Mouse (Mus musculus): Measurements from ENCODE around the gene Sh3bgrl3.
"Not testable (repeated sequence)": the region's sequence is repeated elsewhere in the genome, so short reads cannot be mapped to it uniquely, and the experiment has no call there.

Gene Sh3bgrl3

DNA sequence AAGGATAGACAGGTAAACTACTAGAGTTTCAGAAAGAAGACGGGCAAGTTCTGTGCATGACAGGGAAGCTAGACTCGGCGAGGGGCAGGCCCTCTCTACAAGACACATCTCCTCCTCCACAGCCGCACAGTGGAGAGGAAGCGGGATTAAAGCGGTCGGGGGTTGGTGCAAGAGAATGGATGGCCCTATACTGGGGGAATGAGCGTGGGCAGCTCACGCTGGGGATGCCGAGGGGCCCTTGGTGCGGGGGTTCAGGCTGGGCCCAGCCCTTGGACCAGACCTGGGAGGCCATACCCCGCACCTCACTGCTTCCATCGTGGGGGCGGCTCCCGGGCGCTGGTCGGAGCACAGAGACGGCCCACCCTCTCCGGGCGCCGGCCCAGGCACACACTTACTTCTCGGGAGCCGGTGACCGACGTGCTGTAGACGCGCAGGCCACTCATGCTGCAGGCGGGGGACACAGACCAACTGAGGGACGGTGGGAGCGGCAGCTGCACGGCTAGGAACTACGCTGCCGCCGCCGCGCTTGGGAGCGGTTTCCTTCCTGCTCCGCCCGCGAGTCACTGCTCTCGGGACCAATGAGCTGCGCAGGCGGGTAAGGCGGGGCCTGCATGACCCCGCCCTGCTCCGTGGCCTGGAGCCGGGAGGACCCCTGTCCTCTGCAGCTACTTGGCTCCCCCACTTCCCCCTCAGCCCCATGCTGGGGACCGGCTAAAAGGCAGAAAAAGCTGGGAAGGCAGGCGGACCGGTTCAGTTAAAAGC lies at the start of gene Sh3bgrl3:
Gene Sh3bgrl3, minus strand, starts transcription at position 569 of the 762 bp plus-strand sequence.
- peak; percentile 85 for DNase-seq (ENCODE audit: low read depth, low spot score)

- DNase-seq (ENCODE audit: low read depth, low spot score): peak; percentile 45
Measured at GRCm38 (mm10) chr4:134172391-134172790, 43.8 kb upstream of the Sh3bgrl3 start.

DNA sequence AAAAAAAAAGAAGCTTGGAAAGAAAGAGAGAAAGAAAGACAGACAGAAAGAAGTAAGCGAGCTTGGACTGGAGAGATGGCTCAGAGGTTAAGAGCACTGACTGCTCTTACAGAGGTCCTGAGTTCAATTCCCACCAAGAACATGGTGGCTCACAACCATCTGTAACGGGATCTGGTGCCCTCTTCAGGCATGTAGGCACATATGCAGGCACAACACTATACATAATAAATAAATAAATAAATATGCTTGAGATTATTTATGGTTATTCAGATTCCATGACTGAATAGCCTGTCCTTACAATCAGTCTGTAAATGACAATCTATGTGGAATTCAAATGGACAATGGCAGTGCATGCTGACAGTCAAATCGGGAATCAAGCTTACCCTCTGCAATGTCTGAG lies 38.3 kb upstream of the Sh3bgrl3 start:
- DNase-seq (ENCODE audit: low read depth, low spot score): no peak

DNA sequence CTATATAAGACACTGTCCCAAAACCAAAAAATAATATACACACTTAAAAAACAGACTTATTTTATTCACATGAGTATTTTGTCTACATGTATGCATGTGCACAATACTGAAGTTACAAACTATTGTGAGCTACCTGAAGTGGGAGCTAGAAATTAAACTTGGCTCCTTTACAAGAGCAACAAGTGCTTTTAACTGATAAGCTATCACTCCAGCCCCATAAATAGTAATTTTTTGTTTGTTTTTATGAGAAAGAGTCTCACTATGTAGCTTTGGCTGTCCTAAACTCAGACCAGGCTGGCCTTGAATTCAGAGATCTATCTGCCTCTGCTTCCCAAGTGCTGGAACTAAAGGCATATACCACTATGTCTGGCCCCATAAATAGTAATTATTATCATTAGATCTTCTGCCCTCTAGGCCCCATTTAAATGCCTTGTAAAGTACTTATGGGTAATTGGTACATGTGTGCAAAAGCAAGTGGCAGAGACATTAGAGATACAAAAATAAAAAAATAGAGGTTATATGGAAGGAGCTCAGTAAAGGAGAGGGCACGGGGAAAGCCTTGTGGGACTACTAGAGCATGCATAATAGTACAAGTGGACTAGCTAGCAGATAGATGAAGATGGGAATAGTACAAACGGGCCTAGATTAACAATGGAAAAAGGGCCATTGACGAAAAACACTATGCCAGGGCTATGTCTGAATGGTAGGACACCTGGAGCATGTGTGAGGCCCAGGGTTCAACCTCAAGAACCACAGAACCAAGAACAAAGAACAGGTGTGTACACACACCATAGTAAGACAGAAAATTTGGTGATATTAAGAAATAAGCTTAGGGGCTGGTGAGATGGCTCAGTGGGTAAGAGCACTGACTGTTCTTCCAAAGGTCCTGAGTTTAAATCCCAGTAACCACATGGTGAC lies 37.2 kb upstream of the Sh3bgrl3 start:
- DNase-seq (ENCODE audit: low read depth, low spot score): no peak

- DNase-seq (ENCODE audit: low read depth, low spot score): no peak
Measured at GRCm38 (mm10) chr4:134165024-134165423, 36.4 kb upstream of the Sh3bgrl3 start.

DNA sequence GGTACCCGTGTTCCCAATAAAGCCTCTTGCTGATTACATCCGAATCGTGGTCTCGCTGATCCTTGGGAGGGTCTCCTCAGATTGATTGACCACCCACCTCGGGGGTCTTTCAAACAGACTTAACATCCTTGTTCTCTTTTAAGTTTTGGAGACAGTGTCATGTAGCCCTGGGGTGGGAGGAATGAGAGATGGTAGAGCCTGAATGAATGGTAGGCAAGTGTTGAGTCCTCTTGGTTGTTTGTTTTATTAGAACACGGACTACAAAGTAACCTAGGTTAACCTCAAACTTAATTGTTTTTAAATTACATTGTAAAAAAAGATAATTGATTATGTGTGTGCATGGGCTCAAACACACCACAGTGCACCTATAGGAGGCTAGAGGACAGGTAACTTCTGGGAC lies 36.0 kb upstream of the Sh3bgrl3 start:
- no peak for DNase-seq (ENCODE audit: low read depth, low spot score)

GRCm38 (mm10) chr4:134160071-134160470 lies 31.5 kb upstream of the Sh3bgrl3 start:
- DNase-seq (ENCODE audit: low read depth, low spot score): peak; percentile 12

- DNase-seq (ENCODE audit: low read depth, low spot score): no peak
Measured at GRCm38 (mm10) chr4:134158774-134159173, 30.2 kb upstream of the Sh3bgrl3 start.

- no peak for DNase-seq (ENCODE audit: low read depth, low spot score)
Measured at GRCm38 (mm10) chr4:134157558-134157957, 29.0 kb upstream of the Sh3bgrl3 start.

- peak; percentile 52 for DNase-seq (ENCODE audit: low read depth, low spot score)
Measured at GRCm38 (mm10) chr4:134156744-134157143, 28.2 kb upstream of the Sh3bgrl3 start.

- no peak for DNase-seq (ENCODE audit: low read depth, low spot score)
Measured at GRCm38 (mm10) chr4:134155961-134156465, 27.4 kb upstream of the Sh3bgrl3 start.

DNA sequence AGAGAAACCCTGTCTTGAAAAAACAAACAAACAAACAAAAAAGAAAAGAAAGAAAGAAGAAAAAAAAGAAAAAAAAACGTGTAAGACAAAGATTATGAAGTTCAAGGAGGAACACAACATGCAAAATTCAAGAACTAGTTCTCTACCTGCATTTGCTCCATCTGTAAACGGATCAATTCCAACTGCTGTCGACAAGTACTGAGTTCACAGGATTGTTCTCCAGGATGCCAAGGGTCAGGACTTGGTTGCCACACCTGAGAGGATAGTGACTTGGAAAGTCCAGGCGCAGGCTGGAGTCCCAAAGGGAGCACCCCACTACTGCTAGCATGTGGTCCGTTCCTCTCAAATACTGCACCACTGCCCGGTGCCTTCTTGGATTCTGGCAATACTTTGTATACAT lies 26.9 kb upstream of the Sh3bgrl3 start:
- DNase-seq (ENCODE audit: low read depth, low spot score): no peak

DNA sequence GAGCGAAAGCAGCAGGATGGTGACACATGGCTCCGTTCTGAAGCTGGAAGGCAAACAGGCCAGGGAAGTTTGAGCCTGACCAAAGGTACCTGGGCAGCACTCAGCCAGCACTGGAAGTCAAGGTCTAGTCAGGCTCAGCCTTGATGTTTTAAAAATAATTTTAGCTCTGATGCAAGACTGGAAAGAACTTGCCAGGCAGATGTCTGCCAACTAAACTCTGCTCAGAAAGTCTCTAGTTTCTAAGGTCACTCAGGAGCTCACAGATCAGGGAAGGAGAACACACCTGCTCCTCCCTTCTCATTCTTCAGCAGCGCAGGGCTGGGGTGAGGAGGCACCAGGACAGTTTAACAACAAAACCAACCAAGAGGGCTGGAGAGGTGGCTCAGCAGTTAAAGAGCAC lies 25.8 kb upstream of the Sh3bgrl3 start:
- DNase-seq (ENCODE audit: low read depth, low spot score): no peak

DNA sequence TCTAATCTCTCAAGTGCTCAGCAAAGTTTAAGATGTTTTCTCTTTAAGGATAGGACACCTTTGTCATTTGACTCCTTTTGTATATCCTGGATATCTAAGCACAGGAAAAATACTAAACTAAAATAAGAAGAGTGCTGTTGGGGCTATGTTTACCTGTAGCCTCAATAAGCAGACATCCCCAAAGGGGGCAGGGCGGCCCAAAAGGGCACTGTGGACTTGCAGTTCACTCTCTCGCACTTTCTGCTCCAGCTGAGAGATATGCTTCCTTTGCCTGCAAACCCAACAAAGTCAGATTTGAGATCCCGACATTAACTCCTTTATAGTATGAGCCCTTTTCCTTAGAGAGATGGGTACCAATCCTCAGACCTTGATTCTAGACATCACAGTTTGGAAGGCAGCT lies 25.1 kb upstream of the Sh3bgrl3 start:
- DNase-seq (ENCODE audit: low read depth, low spot score): no peak

DNA sequence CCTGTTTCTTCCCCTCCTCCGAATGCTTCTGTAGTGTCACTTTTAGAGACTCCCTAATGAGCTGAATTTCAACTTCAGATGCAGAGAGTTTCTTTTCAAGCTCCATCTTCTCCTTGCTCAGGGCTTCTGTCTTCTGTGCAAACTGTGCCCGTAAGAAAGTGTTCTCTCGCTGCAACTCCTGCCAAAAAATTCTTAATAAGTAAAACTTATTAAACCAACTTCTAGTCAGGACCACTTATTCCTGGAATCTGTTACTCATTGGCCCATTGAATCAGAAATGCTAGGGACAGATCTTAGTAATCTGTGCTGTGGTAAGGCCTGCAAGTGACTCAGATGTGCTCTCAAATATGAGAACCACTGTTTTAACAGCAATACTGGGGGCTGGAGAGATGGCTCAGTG lies 23.5 kb upstream of the Sh3bgrl3 start:
- no peak for DNase-seq (ENCODE audit: low read depth, low spot score)

- DNase-seq (ENCODE audit: low read depth, low spot score): no peak
Measured at GRCm38 (mm10) chr4:134149389-134149788, 20.8 kb upstream of the Sh3bgrl3 start.

DNA sequence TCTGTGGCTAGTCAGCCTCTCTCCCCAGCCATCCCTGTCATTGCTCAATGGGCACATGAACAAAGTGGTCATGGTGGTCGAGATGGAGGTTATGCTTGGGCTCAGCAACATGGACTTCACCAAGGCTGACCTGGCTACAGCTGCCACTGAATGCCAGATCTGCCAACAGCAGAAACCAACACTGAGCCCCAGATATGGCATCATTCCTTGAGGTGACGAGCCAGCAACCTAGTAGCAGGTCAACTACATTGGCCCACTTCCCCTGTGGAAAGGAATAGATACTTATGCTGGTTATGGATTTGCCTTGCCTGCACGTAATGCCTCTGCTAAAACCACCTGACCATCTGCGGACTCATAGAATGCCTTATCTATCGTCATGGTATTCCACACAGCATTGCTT lies 15.7 kb upstream of the Sh3bgrl3 start:
- DNase-seq (ENCODE audit: low read depth, low spot score): not testable (repeated sequence)

GRCm38 (mm10) chr4:134138857-134139256 lies 10.3 kb upstream of the Sh3bgrl3 start:
- no peak for DNase-seq (ENCODE audit: low read depth, low spot score)

DNA sequence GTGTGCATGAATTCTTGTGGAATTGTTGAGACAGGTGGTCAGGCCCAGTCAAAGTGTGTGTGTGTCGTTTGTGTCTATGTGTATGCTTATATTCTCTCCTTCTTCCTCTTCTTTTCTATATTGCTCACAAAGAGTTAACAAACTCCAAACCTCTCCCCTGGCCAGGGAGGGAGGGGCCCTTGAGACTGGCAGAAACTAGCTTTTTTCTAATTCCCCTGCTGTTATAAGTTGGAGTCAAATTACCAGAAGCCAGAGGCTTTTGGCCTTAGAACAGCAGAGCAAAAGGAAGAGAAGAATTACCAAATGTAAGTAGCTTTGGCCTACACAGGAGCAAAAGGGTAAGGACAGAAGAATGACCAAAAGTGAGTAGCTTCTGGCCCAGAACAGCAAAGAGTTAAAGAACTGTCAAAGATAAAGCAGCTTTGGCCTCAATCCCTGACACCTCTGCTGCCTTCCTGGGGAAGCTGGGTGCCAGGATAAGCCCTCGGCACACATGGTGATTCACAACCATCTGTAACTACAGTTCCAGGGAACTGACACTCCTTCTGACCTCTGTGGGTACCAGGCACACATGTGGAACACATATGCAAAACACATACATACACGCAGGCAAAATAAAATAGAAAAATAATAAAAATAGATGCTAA lies 7.8 kb upstream of the Sh3bgrl3 start:
- DNase-seq (ENCODE audit: low read depth, low spot score): no peak

- DNase-seq (ENCODE audit: low read depth, low spot score): no peak
Measured at GRCm38 (mm10) chr4:134132519-134133095, 4.0 kb upstream of the Sh3bgrl3 start.

- DNase-seq (ENCODE audit: low read depth, low spot score): no peak
Measured at GRCm38 (mm10) chr4:134132117-134132516, 3.5 kb upstream of the Sh3bgrl3 start.

GRCm38 (mm10) chr4:134129482-134129881 lies 893 bp upstream of the Sh3bgrl3 start:
- no peak for DNase-seq (ENCODE audit: low read depth, low spot score)
